Mouse (Mus musculus) kidney, embryonic 14.5 days (tissue): ENCODE results near the gene Trp53bp2. TPM values are rescaled to one million over a fixed set of nuclear protein-coding genes. Genes with fewer than 3 reads are reported as not detected.

Source experiments
- ATAC-seq: fragments of 200-750 bp; cut with Nextera tagmentation; 2 replicates; pipeline ENCODE4 v1.8.0; 2017; ENCODE audit warnings: moderate number of reproducible peaks, mild to moderate bottlenecking, moderate TSS enrichment, moderate library complexity; ENCODE audit not compliant: low FRiP score, low TSS enrichment
- H3K27ac ChIP-seq: fragments of 300-500 bp; sonication (generic); 2 replicates; pipeline ENCODE4 v1.5.1; 2014; ENCODE audit warnings: low read depth, mild to moderate bottlenecking, low read length, moderate library complexity, mixed read lengths
- H3K27me3 ChIP-seq: fragments of 300-500 bp; sonication (generic); 2 replicates; pipeline ENCODE4 v1.6.1; 2014; ENCODE audit warnings: mild to moderate bottlenecking, low read length; ENCODE audit not compliant: control insufficient read depth, insufficient read depth
- H3K36me3 ChIP-seq: fragments of 300-500 bp; sonication (generic); 2 replicates; pipeline ENCODE4 v1.6.1; 2014; ENCODE audit warnings: low read length, mixed read lengths; ENCODE audit not compliant: control insufficient read depth, insufficient read depth
- H3K4me1 ChIP-seq: fragments of 300-500 bp; sonication (generic); 2 replicates; pipeline ENCODE4 v1.6.1; 2014; ENCODE audit warnings: low read length, mixed read lengths; ENCODE audit not compliant: control insufficient read depth, insufficient read depth
- H3K4me2 ChIP-seq: fragments of 300-500 bp; sonication (generic); replicated peaks from 2 replicates; pipeline ENCODE4 v1.6.1; 2014; ENCODE audit warnings: low read depth, mild to moderate bottlenecking, low read length
- H3K4me3 ChIP-seq: fragments of 300-500 bp; sonication (generic); 2 replicates; pipeline ENCODE4 v1.5.1; 2014; ENCODE audit warnings: mild to moderate bottlenecking, low read length
- H3K9ac ChIP-seq: fragments of 300-500 bp; sonication (generic); 2 replicates; pipeline ENCODE4 v1.6.1; 2014; ENCODE audit warnings: low read depth, mild to moderate bottlenecking, low read length, moderate library complexity
- H3K9me3 ChIP-seq: fragments of 300-500 bp; sonication (generic); 2 replicates; pipeline ENCODE4 v1.6.1; 2016; ENCODE audit warnings: low read length; ENCODE audit not compliant: control insufficient read depth
- WGBS: fragments of 180-500 bp; shearing (Covaris S2); extraction: QIAGEN DNeasy Blood & Tissue Kit; methylation state at CpG from one replicate; pipeline ENCODE4 v1.1.7; 2014; 5-methylcytosine and 5-hydroxymethylcytosine counted together
- polyA plus RNA-seq: library from polyadenylated mRNA; unstranded; fragments of >200 nt; fragmentation: Nextera tagmentation; extraction: Ambion mirVana; gene quantifications from 2 replicates; pipeline ENCODE4 v1.2.1, GENCODE M21; 2014

The Trp53bp2 gene
- polyA plus RNA-seq, 1 experiment from 2014 or later = 32.4 TPM

- WGBS = 74% methylated on average over 2 of the region's 2 CpGs
- H3K9ac ChIP-seq = no peak overlapping the region
- peaks cover 4% of the 10 kb centered on the region; the same call in 1 of the 2 replicates for H3K36me3 ChIP-seq
- no peak overlapping the region for H3K4me3 ChIP-seq
- H3K27me3 ChIP-seq = no peaks in the 10 kb centered on the region
- no peak overlapping the region for H3K27ac ChIP-seq
- peaks cover 18% of the 10 kb centered on the region; the same call in 1 of the 2 replicates for H3K4me1 ChIP-seq
- no peak for ATAC-seq
- H3K4me2 ChIP-seq = no peak overlapping the region
- no peaks in the 10 kb centered on the region for H3K9me3 ChIP-seq
Measured at GRCm38 (mm10) chr1:182424274-182424673, 15.3 kb downstream of the Trp53bp2 start.

- peaks cover 8% of the 10 kb centered on the region; the same call in 1 of the 2 replicates for H3K36me3 ChIP-seq
- H3K27ac ChIP-seq = no peak overlapping the region
- H3K9ac ChIP-seq = no peak overlapping the region
- H3K27me3 ChIP-seq = no peaks in the 10 kb centered on the region
- ATAC-seq = no peak
- no peak overlapping the region for H3K4me3 ChIP-seq
- no peak overlapping the region for H3K4me2 ChIP-seq
- H3K9me3 ChIP-seq = no peaks in the 10 kb centered on the region
- WGBS = 81% methylated on average over 3 of the region's 3 CpGs
- H3K4me1 ChIP-seq = peaks cover 18% of the 10 kb centered on the region; the same call in 1 of the 2 replicates
Measured at GRCm38 (mm10) chr1:182425176-182425575, 16.2 kb downstream of the Trp53bp2 start.

GRCm38 (mm10) chr1:182426444-182426843 lies 17.5 kb downstream of the Trp53bp2 start:
- WGBS = 46% methylated on average over 2 of the region's 2 CpGs
- H3K4me1 ChIP-seq = peaks cover 14% of the 10 kb centered on the region; the same call in 1 of the 2 replicates
- H3K36me3 ChIP-seq = peaks cover 18% of the 10 kb centered on the region; the same call in 1 of the 2 replicates
- H3K9ac ChIP-seq = no peak overlapping the region
- no peaks in the 10 kb centered on the region for H3K27me3 ChIP-seq
- H3K4me3 ChIP-seq = no peak overlapping the region
- no peak overlapping the region for H3K27ac ChIP-seq
- H3K9me3 ChIP-seq = no peaks in the 10 kb centered on the region
- ATAC-seq = no peak
- H3K4me2 ChIP-seq = no peak overlapping the region

GRCm38 (mm10) chr1:182427426-182427825 lies 18.5 kb downstream of the Trp53bp2 start:
- WGBS = 82% methylated on average over 1 of the region's 1 CpGs
- H3K27me3 ChIP-seq = no peaks in the 10 kb centered on the region
- H3K4me3 ChIP-seq = no peak overlapping the region
- peaks cover 14% of the 10 kb centered on the region; the same call in 1 of the 2 replicates for H3K4me1 ChIP-seq
- no peak overlapping the region for H3K9ac ChIP-seq
- H3K27ac ChIP-seq = no peak overlapping the region
- no peak for ATAC-seq
- H3K4me2 ChIP-seq = no peak overlapping the region
- H3K9me3 ChIP-seq = no peaks in the 10 kb centered on the region
- H3K36me3 ChIP-seq = peaks cover 28% of the 10 kb centered on the region

GRCm38 (mm10) chr1:182429826-182430225 lies 20.9 kb downstream of the Trp53bp2 start:
- Histone ChIP-seq H3K9me3 (no peaks in the 10 kb centered on the region), H3K36me3 (peaks cover 41% of the 10 kb centered on the region), H3K9ac (no peak overlapping the region), H3K27me3 (no peaks in the 10 kb centered on the region), H3K4me3 (no peak overlapping the region), H3K4me1 (peaks cover 14% of the 10 kb centered on the region; the same call in 1 of the 2 replicates), H3K27ac (no peak overlapping the region), H3K4me2 (no peak overlapping the region)
- ATAC-seq = no peak
- 69% methylated on average over 3 of the region's 3 CpGs for WGBS

- no peaks in the 10 kb centered on the region for H3K9me3 ChIP-seq
- H3K27me3 ChIP-seq = no peaks in the 10 kb centered on the region
- ATAC-seq = no peak
- no peak overlapping the region for H3K4me2 ChIP-seq
- peaks cover 14% of the 10 kb centered on the region; the same call in 1 of the 2 replicates for H3K4me1 ChIP-seq
- no peak overlapping the region for H3K27ac ChIP-seq
- H3K4me3 ChIP-seq = no peak overlapping the region
- peaks cover 45% of the 10 kb centered on the region for H3K36me3 ChIP-seq
- 96% methylated on average over 2 of the region's 2 CpGs for WGBS
- H3K9ac ChIP-seq = no peak overlapping the region
Measured at GRCm38 (mm10) chr1:182430676-182431075, 21.7 kb downstream of the Trp53bp2 start.

GRCm38 (mm10) chr1:182432059-182432458 lies 23.1 kb downstream of the Trp53bp2 start:
- no peak overlapping the region for H3K27ac ChIP-seq
- 99% methylated on average over 3 of the region's 3 CpGs for WGBS
- no peak overlapping the region for H3K9ac ChIP-seq
- no peak overlapping the region for H3K4me2 ChIP-seq
- H3K4me1 ChIP-seq = 0 out of 2 replicates have a peak, but pooled peaks cover 5% of the 10 kb centered on the region
- H3K27me3 ChIP-seq = no peaks in the 10 kb centered on the region
- no peak overlapping the region for H3K4me3 ChIP-seq
- H3K36me3 ChIP-seq = peaks cover 54% of the 10 kb centered on the region
- H3K9me3 ChIP-seq = no peaks in the 10 kb centered on the region
- ATAC-seq = no peak

GRCm38 (mm10) chr1:182436746-182437145 lies 27.8 kb downstream of the Trp53bp2 start:
- no peak overlapping the region for H3K9ac ChIP-seq
- no peaks in the 10 kb centered on the region for H3K9me3 ChIP-seq
- no peak overlapping the region for H3K27ac ChIP-seq
- no peaks in the 10 kb centered on the region for H3K27me3 ChIP-seq
- 81% methylated on average over 5 of the region's 5 CpGs for WGBS
- ATAC-seq = no peak
- peaks cover 66% of the 10 kb centered on the region for H3K36me3 ChIP-seq
- H3K4me2 ChIP-seq = no peak overlapping the region
- no peaks in the 10 kb centered on the region for H3K4me1 ChIP-seq
- no peak overlapping the region for H3K4me3 ChIP-seq

- Histone ChIP-seq H3K27ac (no peak overlapping the region), H3K9me3 (no peaks in the 10 kb centered on the region), H3K9ac (no peak overlapping the region), H3K27me3 (no peaks in the 10 kb centered on the region), H3K4me2 (no peak overlapping the region), H3K4me3 (no peak overlapping the region), H3K36me3 (peaks cover 73% of the 10 kb centered on the region), H3K4me1 (no peaks in the 10 kb centered on the region)
- ATAC-seq = no peak
- 66% methylated on average over 5 of the region's 5 CpGs for WGBS
Measured at GRCm38 (mm10) chr1:182439546-182440222, 30.7 kb downstream of the Trp53bp2 start.
